Mouse (Mus musculus) midbrain, postnatal 0 days (tissue): Measurements from ENCODE around the gene Lgi4. TPM values are rescaled to one million over a fixed set of nuclear protein-coding genes. Genes with fewer than 3 reads are reported as not detected.

Experiments
- ATAC-seq: fragments of 200-750 bp; cut with Nextera tagmentation; 2 replicates; pipeline ENCODE4 v1.8.0; 2017; ENCODE audit warnings: moderate number of reproducible peaks, mild to moderate bottlenecking, moderate TSS enrichment, moderate library complexity; ENCODE audit not compliant: low FRiP score
- DNase-seq: peaks from one replicate; pipeline ENCODE4 v3.0.0-alpha.2; 2015; ENCODE audit warnings: low spot score
- H3K27ac ChIP-seq: fragments of 300-500 bp; sonication (generic); 2 replicates; pipeline ENCODE4 v1.5.1; 2014; ENCODE audit warnings: low read depth, mild to moderate bottlenecking, low read length, mixed read lengths
- H3K27me3 ChIP-seq: fragments of 300-500 bp; sonication (generic); 2 replicates; pipeline ENCODE4 v1.6.1; 2014; ENCODE audit warnings: low read length, control low read depth, mixed read lengths; ENCODE audit not compliant: insufficient read depth
- H3K36me3 ChIP-seq: fragments of 300-500 bp; sonication (generic); 2 replicates; pipeline ENCODE4 v1.6.1; 2014; ENCODE audit warnings: low read length, control low read depth, mixed read lengths; ENCODE audit not compliant: insufficient read depth
- H3K4me1 ChIP-seq: fragments of 300-500 bp; sonication (generic); 2 replicates; pipeline ENCODE4 v1.6.1; 2014; ENCODE audit warnings: mild to moderate bottlenecking, control low read depth, antibody characterized with exemption, low read length, mixed read lengths; ENCODE audit not compliant: insufficient read depth
- H3K4me2 ChIP-seq: fragments of 300-500 bp; sonication (generic); 2 replicates; pipeline ENCODE4 v1.6.1; 2014; ENCODE audit warnings: low read depth, mild to moderate bottlenecking, low read length, mixed read lengths; ENCODE audit not compliant: poor library complexity, severe bottlenecking
- H3K4me3 ChIP-seq: fragments of 300-500 bp; sonication (generic); 2 replicates; pipeline ENCODE4 v1.5.1; 2014; ENCODE audit warnings: low read depth, mild to moderate bottlenecking, low read length, moderate library complexity
- H3K9ac ChIP-seq: fragments of 300-500 bp; sonication (generic); replicated peaks from 2 replicates; pipeline ENCODE4 v1.6.1; 2014; ENCODE audit warnings: mild to moderate bottlenecking, low read length, moderate library complexity, mixed read lengths; ENCODE audit not compliant: poor library complexity, severe bottlenecking
- H3K9me3 ChIP-seq: fragments of 300-500 bp; sonication (generic); 2 replicates; pipeline ENCODE4 v1.6.1; 2016; ENCODE audit warnings: low read length, control low read depth
- CTCF ChIP-seq: IDR thresholded peaks from 2 replicates; pipeline ENCODE4 v1.5.1; 2016; ENCODE audit warnings: antibody characterized with exemption, mild to moderate bottlenecking
- WGBS: fragments of 180-500 bp; shearing (Covaris S2); extraction: QIAGEN DNeasy Blood & Tissue Kit; methylation state at CpG from one replicate; pipeline ENCODE4 v1.1.7; 2014; 5-methylcytosine and 5-hydroxymethylcytosine counted together
- polyA plus RNA-seq: library from polyadenylated mRNA; unstranded; fragments of >200 nt; fragmentation: Nextera tagmentation; extraction: Ambion mirVana; gene quantifications from 2 replicates; pipeline ENCODE4 v1.2.1, GENCODE M21; 2015
- total RNA-seq: library from RNA; depleted of rRNA; stranded (reverse); fragments of >200 nt; gene quantifications from 2 replicates; pipeline ENCODE4 v1.2.3, GENCODE M21; 2014

The Lgi4 gene
- total and polyA plus RNA-seq, 2 experiments from 2014 or later: 0.56 to 1.3 TPM

DNA sequence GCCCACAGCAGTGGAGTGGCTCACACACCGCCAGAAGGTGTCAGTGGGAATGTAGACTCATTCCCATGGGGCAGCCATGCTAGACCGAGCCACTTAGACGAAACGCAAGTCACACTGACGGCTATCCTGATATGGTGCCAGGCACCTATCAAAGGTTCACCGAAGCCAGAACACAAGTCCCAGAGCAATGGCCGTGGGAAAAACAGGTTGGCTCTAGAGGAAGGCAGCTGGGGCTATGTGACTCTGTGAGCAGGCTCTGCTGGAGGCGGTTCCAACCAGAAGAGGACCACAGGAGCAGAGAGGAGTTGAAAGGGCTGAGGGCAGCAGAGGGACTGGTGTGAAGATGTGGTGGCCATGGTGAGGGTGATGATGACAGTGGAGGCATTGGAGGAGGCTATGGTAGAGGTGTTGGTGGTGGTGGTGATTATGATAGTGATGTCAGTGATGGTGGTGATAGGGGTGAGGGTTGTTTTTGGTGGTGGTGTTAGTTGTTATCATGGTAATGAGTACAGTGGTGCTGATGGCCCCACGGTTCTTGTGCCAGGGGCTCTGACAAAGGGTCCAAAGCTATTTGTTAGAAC is 27.1 kb downstream of the Lgi4 start:
- no peaks in the 10 kb centered on the region for H3K9me3 ChIP-seq
- ATAC-seq: no peak
- DNase-seq: no peak
- no peaks in the 10 kb centered on the region for H3K27me3 ChIP-seq
- H3K9ac ChIP-seq: no peak overlapping the region
- H3K4me2 ChIP-seq: no peak overlapping the region
- no peak overlapping the region for H3K27ac ChIP-seq
- H3K36me3 ChIP-seq: no peaks in the 10 kb centered on the region
- no peak for TF ChIP-seq CTCF
- H3K4me1 ChIP-seq: no peaks in the 10 kb centered on the region
- no peak overlapping the region for H3K4me3 ChIP-seq
- 94% methylated on average over 9 of the region's 9 CpGs for WGBS

DNA sequence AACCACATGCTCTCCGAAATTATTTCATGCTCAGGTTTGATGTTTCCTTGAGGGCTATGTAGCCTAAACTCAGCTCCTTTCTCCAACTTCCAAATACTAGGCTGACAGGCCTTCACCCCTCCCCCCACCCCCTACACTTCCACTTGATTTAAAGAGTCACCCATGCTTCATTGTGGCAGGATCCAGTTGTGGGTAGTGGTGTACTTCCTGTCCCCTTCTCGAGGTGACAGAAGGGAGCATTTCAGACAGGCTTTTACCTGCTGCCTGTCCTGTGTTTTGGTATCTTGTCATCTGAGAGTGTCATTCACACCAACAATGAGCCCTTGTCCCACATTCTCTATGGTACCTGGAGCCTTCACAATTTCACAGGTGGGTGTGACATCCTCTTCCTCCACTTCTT is 28.1 kb downstream of the Lgi4 start:
- H3K9ac ChIP-seq: no peak overlapping the region
- 83% methylated on average over 2 of the region's 2 CpGs for WGBS
- H3K36me3 ChIP-seq: no peaks in the 10 kb centered on the region

DNA sequence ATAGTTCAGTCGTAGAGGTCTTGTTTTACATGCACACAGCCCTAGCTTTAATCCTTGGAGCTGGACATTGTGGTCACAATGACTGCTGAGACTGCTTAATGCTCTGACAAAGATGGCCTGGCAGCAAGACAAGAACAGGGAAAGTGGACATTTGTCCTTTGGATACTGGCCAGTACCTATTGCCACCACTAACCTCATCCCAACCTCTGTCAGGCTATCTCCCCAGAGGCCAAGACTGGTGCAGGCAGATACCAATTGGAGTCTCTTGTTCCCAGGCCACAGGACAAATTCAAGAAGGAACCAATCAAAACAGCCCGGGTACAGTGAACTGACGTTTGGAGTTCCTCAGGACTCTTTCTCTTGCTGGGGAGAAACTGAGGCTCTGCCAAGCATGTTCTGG is 29.1 kb downstream of the Lgi4 start:
- H3K9ac ChIP-seq: no peak overlapping the region
- no peak for TF ChIP-seq CTCF
- H3K4me1 ChIP-seq: no peaks in the 10 kb centered on the region
- H3K36me3 ChIP-seq: no peaks in the 10 kb centered on the region
- H3K9me3 ChIP-seq: no peaks in the 10 kb centered on the region
- H3K4me2 ChIP-seq: no peak overlapping the region
- WGBS: 59% methylated on average over 3 of the region's 3 CpGs
- DNase-seq (no peak), ATAC-seq (no peak)
- H3K27ac ChIP-seq: no peak overlapping the region
- no peaks in the 10 kb centered on the region for H3K27me3 ChIP-seq
- H3K4me3 ChIP-seq: no peak overlapping the region

More for the DNA sequence above, 28.1 kb downstream of the Lgi4 start:
- H3K4me3 ChIP-seq: no peak overlapping the region
- ATAC-seq (no peak), DNase-seq (no peak)
- no peaks in the 10 kb centered on the region for H3K27me3 ChIP-seq
- no peak overlapping the region for H3K27ac ChIP-seq
- TF ChIP-seq CTCF: no peak
- H3K4me1 ChIP-seq: no peaks in the 10 kb centered on the region
- H3K9me3 ChIP-seq: no peaks in the 10 kb centered on the region
- no peak overlapping the region for H3K4me2 ChIP-seq

DNA sequence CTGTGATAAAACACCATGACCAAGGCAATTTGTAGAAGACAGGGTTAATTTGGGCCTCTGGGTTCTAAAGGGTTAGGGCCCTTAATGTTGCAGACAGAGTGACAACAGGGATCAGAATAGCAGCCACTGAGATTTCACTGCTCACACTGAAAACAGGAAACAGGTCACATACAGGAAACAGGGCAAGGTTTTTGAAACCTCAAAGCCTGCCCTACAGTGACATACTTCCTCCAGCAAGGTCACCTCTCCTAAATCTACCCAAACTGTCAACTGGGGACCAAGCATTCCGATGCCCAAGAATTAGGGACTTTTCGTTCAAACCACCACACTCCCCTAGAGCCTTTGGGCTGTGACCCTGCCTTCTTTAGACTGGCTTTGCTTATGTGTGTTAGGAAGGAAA is 30.6 kb downstream of the Lgi4 start:
- no peaks in the 10 kb centered on the region for H3K27me3 ChIP-seq
- 95% methylated on average over 2 of the region's 2 CpGs for WGBS
- ATAC-seq: no peak
- no peak overlapping the region for H3K27ac ChIP-seq
- no peaks in the 10 kb centered on the region for H3K36me3 ChIP-seq
- H3K9ac ChIP-seq: no peak overlapping the region
- no peaks in the 10 kb centered on the region for H3K9me3 ChIP-seq
- H3K4me1 ChIP-seq: no peaks in the 10 kb centered on the region
- no peak overlapping the region for H3K4me2 ChIP-seq
- DNase-seq: no peak
- TF ChIP-seq CTCF: no peak
- H3K4me3 ChIP-seq: no peak overlapping the region

DNA sequence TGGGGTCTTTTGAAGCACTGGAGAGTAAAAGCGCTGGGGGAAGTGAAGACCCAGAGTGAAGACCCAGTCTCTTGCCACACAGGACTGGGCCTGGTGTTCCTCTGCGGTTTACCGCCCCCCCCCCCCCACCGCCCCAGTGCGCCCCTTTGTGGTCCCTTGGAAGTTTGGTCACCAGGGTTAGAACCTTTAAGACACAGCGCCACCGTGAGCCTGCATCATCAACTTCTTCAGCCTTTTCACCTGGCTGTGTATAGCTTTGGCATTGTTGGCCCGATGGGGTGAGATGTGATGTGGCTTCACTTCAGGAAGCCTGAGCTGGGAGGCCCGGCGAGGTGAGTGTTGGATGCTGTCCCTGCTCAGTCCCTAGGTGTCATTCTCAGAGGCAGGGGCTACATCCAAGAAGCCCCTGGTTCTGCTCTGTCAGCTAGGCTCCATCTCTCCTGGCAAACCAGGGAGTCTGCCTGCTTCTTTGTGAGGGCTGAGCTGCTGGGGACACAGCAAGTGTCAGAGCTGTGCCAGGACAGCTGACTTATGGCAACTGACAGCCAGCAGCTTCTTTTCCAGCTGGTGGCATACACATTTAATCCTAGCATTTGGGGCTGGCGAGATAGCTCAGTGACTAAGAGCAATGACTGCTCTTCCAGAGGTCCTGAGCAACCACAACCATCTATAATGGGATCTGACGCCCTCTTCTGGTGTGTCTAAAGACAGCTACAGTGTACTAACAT is 35.8 kb downstream of the Lgi4 start:
- Histone ChIP-seq H3K36me3 (no peaks in the 10 kb centered on the region), H3K9ac (no peak overlapping the region), H3K4me1 (no peaks in the 10 kb centered on the region), H3K4me2 (no peak overlapping the region), H3K9me3 (no peaks in the 10 kb centered on the region), H3K27ac (no peak overlapping the region), H3K4me3 (no peak overlapping the region), H3K27me3 (no peaks in the 10 kb centered on the region)
- WGBS: 35% methylated on average over 11 of the region's 12 CpGs
- peak; percentile 46 for TF ChIP-seq CTCF
- ATAC-seq (no peak), DNase-seq (no peak)

DNA sequence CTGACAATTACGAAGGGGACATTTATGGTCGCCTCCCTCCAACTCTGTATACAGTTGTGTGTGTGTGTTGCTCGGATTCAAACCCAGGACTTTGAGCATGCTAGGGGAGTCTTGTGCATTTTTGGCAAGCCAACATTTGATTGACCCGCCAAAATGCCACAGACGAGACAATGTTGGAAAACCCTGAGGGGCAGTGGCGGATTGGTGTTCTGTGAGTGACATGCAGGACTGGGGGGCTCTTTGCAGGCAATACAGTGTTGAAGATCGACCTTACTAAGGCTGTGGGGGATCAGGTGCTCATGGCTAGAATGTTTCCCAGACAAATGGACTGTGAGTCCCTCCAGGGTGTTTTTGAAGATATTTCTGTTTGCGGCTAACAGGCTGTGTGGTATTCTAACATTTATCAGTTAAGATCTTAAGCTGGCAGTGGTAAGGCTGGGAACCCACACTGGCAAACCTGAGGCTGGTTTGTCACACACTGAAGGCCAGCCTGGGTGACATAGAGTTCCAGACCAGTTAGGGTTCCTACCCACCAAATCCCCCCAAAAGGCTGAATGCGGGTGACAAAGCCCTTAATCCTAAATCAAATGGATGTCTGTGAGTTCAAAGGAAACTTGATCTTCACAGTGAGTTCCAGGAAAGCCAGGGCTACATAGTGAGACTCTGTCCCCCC is 37.9 kb downstream of the Lgi4 start:
- Histone ChIP-seq H3K4me3 (no peak overlapping the region), H3K27ac (no peak overlapping the region), H3K4me2 (no peak overlapping the region), H3K9ac (no peak overlapping the region), H3K36me3 (no peaks in the 10 kb centered on the region), H3K27me3 (no peaks in the 10 kb centered on the region), H3K9me3 (no peaks in the 10 kb centered on the region), H3K4me1 (no peaks in the 10 kb centered on the region)
- DNase-seq: no peak
- no peak for ATAC-seq
- 72% methylated on average over 9 of the region's 9 CpGs for WGBS
- no peak for TF ChIP-seq CTCF
